Mouse (Mus musculus) hindbrain, embryonic 15.5 days (tissue): ENCODE results near the gene Tnpo1. TPM values are rescaled to one million over a fixed set of nuclear protein-coding genes. Genes with fewer than 3 reads are reported as not detected.
A peak's percentile ranks its signal among the peaks of the same experiment; 100 is the strongest.

Experiments used
- ATAC-seq: fragments of 200-750 bp; cut with Nextera tagmentation; 2 replicates; pipeline ENCODE4 v1.8.0; 2017; ENCODE audit warnings: low read depth, moderate number of reproducible peaks, moderate TSS enrichment; ENCODE audit not compliant: low FRiP score
- H3K27ac ChIP-seq: fragments of 300-500 bp; sonication (generic); replicated peaks from 2 replicates; pipeline ENCODE4 v1.5.1; 2015; ENCODE audit warnings: mild to moderate bottlenecking, inconsistent platforms
- H3K27me3 ChIP-seq: fragments of 300-500 bp; sonication (generic); 2 replicates; pipeline ENCODE4 v1.6.1; 2015; ENCODE audit warnings: control low read depth, inconsistent platforms
- H3K36me3 ChIP-seq: fragments of 300-500 bp; sonication (generic); 2 replicates; pipeline ENCODE4 v1.6.1; 2015; ENCODE audit warnings: control low read depth, inconsistent platforms
- H3K4me1 ChIP-seq: fragments of 300-500 bp; sonication (generic); replicated peaks from 2 replicates; pipeline ENCODE4 v1.6.1; 2015; ENCODE audit warnings: control low read depth, inconsistent platforms
- H3K4me2 ChIP-seq: fragments of 300-500 bp; sonication (generic); 2 replicates; pipeline ENCODE4 v1.6.1; 2015; ENCODE audit warnings: moderate library complexity, mild to moderate bottlenecking, inconsistent platforms
- H3K4me3 ChIP-seq: fragments of 300-500 bp; sonication (generic); 2 replicates; pipeline ENCODE4 v1.5.1; 2015; ENCODE audit warnings: mild to moderate bottlenecking, inconsistent platforms
- H3K9ac ChIP-seq: fragments of 300-500 bp; sonication (generic); 2 replicates; pipeline ENCODE4 v1.6.1; 2015; ENCODE audit warnings: inconsistent platforms
- H3K9me3 ChIP-seq: fragments of 300-500 bp; sonication (generic); 2 replicates; pipeline ENCODE4 v1.6.1; 2016; ENCODE audit warnings: control low read depth, inconsistent platforms
- WGBS: fragments of 180-500 bp; shearing (Covaris S2); methylation state at CpG from one replicate; pipeline ENCODE4 v1.1.7; 2015; 5-methylcytosine and 5-hydroxymethylcytosine counted together
- polyA plus RNA-seq: library from polyadenylated mRNA; unstranded; fragments of >200 nt; fragmentation: Nextera tagmentation; extraction: Ambion mirVana; gene quantifications from 2 replicates; pipeline ENCODE4 v1.2.1, GENCODE M21; 2015

Gene Tnpo1
- polyA plus RNA-seq, 1 experiment from 2014 or later, result 41.9 TPM

- H3K4me2 ChIP-seq, result peak overlapping the region; percentile 13; the same call in 1 of the 2 replicates
- no peak overlapping the region for H3K9ac ChIP-seq
- no peaks in the 10 kb centered on the region for H3K9me3 ChIP-seq
- ATAC-seq, result no peak
- H3K27me3 ChIP-seq, result no peaks in the 10 kb centered on the region
- H3K27ac ChIP-seq, result no peak overlapping the region
- peaks cover 52% of the 10 kb centered on the region for H3K4me1 ChIP-seq
- H3K36me3 ChIP-seq, result no peaks in the 10 kb centered on the region
- WGBS, result 90% methylated on average over 3 of the region's 3 CpGs
- H3K4me3 ChIP-seq, result no peak overlapping the region
Measured at GRCm38 (mm10) chr13:98922806-98923205, 3.4 kb downstream of the Tnpo1 start.

GRCm38 (mm10) chr13:98921276-98921675, 4.9 kb downstream of the Tnpo1 start:
- H3K27ac ChIP-seq, result no peak overlapping the region
- WGBS, result 90% methylated on average over 7 of the region's 7 CpGs
- no peak overlapping the region for H3K4me2 ChIP-seq
- no peaks in the 10 kb centered on the region for H3K36me3 ChIP-seq
- H3K9me3 ChIP-seq, result no peaks in the 10 kb centered on the region
- ATAC-seq, result no peak
- no peak overlapping the region for H3K9ac ChIP-seq
- H3K4me1 ChIP-seq, result peaks cover 47% of the 10 kb centered on the region
- H3K27me3 ChIP-seq, result no peaks in the 10 kb centered on the region
- H3K4me3 ChIP-seq, result no peak overlapping the region

DNA sequence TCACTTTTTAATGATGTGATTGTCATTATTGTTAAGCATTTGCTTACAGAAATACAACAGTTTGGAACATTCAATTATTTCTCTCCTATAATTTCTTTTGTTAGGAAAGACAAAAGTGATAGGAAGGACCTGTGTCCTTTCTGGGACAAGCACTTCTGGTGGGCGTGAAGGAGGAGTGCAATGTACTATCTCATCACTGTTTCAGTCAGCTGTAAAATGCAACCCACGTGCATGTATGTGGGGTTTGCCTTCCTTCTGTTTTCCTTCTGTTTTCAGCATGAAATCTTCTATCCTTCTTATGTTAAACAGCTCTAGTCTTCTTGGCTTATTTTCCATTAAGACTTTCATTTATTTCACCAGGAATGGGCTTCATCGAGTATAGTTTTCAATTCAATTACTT, 5.9 kb downstream of the Tnpo1 start:
- no peaks in the 10 kb centered on the region for H3K36me3 ChIP-seq
- H3K9me3 ChIP-seq, result no peaks in the 10 kb centered on the region
- H3K27ac ChIP-seq, result no peak overlapping the region
- no peak overlapping the region for H3K9ac ChIP-seq
- H3K27me3 ChIP-seq, result no peaks in the 10 kb centered on the region
- no peak overlapping the region for H3K4me2 ChIP-seq
- ATAC-seq, result no peak
- no peak overlapping the region for H3K4me3 ChIP-seq
- WGBS, result 73% methylated on average over 3 of the region's 3 CpGs
- peaks cover 50% of the 10 kb centered on the region for H3K4me1 ChIP-seq

DNA sequence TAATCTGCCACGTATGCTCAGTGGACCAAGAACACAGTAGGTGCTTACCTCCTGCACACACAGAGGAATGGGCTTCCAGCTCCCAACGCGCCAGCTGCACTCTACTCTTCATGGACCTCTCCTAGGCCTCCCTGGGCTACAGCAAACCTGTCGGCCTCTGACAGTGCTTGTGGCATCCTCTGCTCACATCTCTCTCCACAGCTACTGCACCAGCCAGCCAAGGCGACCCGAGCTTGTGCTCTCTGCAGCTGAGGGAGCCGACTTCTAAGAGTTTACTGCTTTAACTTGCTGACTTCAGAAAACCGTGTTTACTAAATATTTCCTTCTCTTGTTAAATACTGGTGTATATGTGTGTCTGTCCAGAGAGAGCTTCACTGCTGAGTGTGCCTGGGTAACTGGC, 6.5 kb downstream of the Tnpo1 start:
- ATAC-seq, result no peak
- Histone ChIP-seq H3K27me3 (no peaks in the 10 kb centered on the region), H3K4me3 (no peak overlapping the region), H3K9ac (no peak overlapping the region), H3K4me2 (no peak overlapping the region), H3K27ac (no peak overlapping the region), H3K36me3 (no peaks in the 10 kb centered on the region), H3K9me3 (no peaks in the 10 kb centered on the region), H3K4me1 (peaks cover 52% of the 10 kb centered on the region)
- 87% methylated on average over 8 of the region's 8 CpGs for WGBS

DNA sequence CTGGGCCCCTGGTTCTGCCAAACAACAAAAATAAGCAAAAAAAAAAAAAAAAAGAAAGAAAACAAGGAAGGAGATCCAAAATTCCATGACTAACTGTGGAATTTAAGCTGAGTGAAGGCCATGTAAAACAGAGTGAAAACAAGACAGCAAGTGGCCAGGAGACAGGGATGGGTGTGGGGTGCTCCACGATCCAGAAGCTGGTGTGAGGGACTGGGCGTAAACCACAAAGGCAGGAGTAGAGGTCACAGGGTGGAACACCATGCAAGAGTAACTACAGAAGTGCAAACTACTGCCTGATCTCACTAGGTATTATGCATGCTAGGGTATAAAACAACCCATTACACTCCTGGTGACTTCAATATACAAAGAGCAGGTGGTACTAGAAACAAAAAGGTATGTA, 8.3 kb downstream of the Tnpo1 start:
- Histone ChIP-seq H3K4me1 (peaks cover 58% of the 10 kb centered on the region), H3K27ac (no peak overlapping the region), H3K9ac (no peak overlapping the region), H3K9me3 (no peaks in the 10 kb centered on the region), H3K27me3 (no peaks in the 10 kb centered on the region), H3K4me3 (no peak overlapping the region), H3K4me2 (no peak overlapping the region), H3K36me3 (no peaks in the 10 kb centered on the region)
- ATAC-seq, result no peak
- 85% methylated on average over 2 of the region's 2 CpGs for WGBS

DNA sequence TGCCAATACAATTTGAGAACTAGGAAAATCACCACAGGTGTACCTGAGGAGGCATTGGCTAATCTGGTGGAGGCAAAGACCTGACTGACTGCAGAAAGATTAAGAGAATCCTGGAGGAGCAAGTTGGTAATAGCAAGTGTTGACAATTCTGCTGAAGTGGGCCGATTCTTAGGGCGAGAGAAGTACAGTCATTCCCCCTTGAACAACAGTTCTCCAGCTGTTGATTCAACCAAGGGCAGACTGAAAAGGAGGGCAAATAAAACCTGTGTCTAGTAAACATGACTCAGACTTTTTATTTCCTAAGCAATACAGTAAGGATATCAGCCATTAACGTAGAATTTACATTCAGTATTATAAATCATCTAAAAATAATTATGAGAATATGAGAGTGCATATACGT, 10.6 kb downstream of the Tnpo1 start:
- Histone ChIP-seq H3K4me3 (no peak overlapping the region), H3K9ac (no peak overlapping the region), H3K4me2 (no peak overlapping the region), H3K36me3 (no peaks in the 10 kb centered on the region), H3K27ac (no peak overlapping the region), H3K4me1 (peaks cover 62% of the 10 kb centered on the region), H3K27me3 (no peaks in the 10 kb centered on the region), H3K9me3 (no peaks in the 10 kb centered on the region)
- no peak for ATAC-seq
- 85% methylated on average over 4 of the region's 4 CpGs for WGBS

GRCm38 (mm10) chr13:98914844-98915212, 11.4 kb downstream of the Tnpo1 start:
- Histone ChIP-seq H3K9ac (no peak overlapping the region), H3K27me3 (no peaks in the 10 kb centered on the region), H3K27ac (no peak overlapping the region; the same call in 1 of the 2 replicates), H3K4me1 (peaks cover 63% of the 10 kb centered on the region), H3K9me3 (no peaks in the 10 kb centered on the region), H3K4me3 (no peak overlapping the region), H3K4me2 (no peak overlapping the region), H3K36me3 (no peaks in the 10 kb centered on the region)
- ATAC-seq, result no peak
- WGBS, result 53% methylated on average over 5 of the region's 5 CpGs

- Histone ChIP-seq H3K9ac (no peak overlapping the region), H3K4me1 (peaks cover 65% of the 10 kb centered on the region), H3K27ac (no peak overlapping the region; the same call in 1 of the 2 replicates), H3K9me3 (no peaks in the 10 kb centered on the region), H3K36me3 (no peaks in the 10 kb centered on the region), H3K4me2 (no peak overlapping the region), H3K27me3 (no peaks in the 10 kb centered on the region), H3K4me3 (no peak overlapping the region)
- WGBS, result 53% methylated on average over 14 of the region's 14 CpGs
- ATAC-seq, result no peak
Measured at GRCm38 (mm10) chr13:98914010-98914843, 12.0 kb downstream of the Tnpo1 start.

GRCm38 (mm10) chr13:98913196-98913595, 13.0 kb downstream of the Tnpo1 start:
- WGBS, result 28% methylated on average over 7 of the region's 7 CpGs
- no peak for ATAC-seq
- Histone ChIP-seq H3K4me1 (peaks cover 65% of the 10 kb centered on the region), H3K36me3 (no peaks in the 10 kb centered on the region), H3K27ac (0 out of 2 replicates have a peak overlapping the region, but pooled peaks have one; percentile 2), H3K4me3 (no peak overlapping the region), H3K9me3 (no peaks in the 10 kb centered on the region), H3K9ac (no peak overlapping the region), H3K4me2 (no peak overlapping the region), H3K27me3 (no peaks in the 10 kb centered on the region)

DNA sequence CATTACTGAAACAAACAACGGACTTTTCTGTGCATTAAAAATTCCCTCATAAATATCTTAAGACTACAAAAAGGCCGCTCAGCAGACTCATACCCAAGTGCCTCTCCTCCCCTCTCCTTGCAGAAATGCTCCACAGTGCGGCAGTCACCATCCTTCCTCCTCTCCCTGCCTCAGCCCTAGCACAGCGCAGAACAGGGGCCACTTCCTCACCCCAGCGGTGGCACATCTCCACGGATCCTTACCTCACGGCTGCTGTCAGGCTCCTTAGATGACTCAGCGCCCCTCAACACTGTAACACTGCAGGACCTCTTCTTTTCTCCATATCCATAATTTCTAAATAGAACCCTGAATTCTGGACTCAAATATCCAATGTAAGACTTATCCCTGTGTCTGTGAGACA, 13.6 kb downstream of the Tnpo1 start:
- Histone ChIP-seq H3K4me2 (no peak overlapping the region), H3K27me3 (no peaks in the 10 kb centered on the region), H3K4me3 (no peak overlapping the region), H3K9ac (no peak overlapping the region), H3K9me3 (no peaks in the 10 kb centered on the region), H3K27ac (no peak overlapping the region), H3K36me3 (no peaks in the 10 kb centered on the region), H3K4me1 (peaks cover 64% of the 10 kb centered on the region)
- ATAC-seq, result peak; percentile 46; the same call in 1 of the 2 replicates
- 63% methylated on average over 8 of the region's 8 CpGs for WGBS

DNA sequence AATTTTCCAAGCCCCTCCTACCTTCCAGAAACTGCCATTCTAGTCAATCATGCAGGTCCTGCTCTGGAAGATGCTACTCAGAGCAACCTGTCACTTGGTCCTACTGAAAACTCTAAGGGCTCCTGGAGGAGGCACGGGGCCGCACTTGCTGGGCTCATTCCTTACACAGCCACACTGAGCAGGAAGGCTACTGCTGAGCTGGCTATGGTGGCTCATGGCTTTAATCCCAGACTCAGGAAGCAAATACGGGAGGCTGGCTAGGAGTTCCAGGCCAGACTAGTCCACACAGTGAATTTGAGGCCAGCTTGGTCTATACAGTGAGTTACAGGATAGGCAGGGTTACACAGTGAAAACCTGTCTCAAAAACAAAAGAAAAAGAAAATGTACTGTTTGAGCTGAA, 15.4 kb downstream of the Tnpo1 start:
- peaks cover 64% of the 10 kb centered on the region for H3K4me1 ChIP-seq
- H3K27me3 ChIP-seq, result no peaks in the 10 kb centered on the region
- no peak overlapping the region for H3K4me3 ChIP-seq
- no peak overlapping the region for H3K27ac ChIP-seq
- no peaks in the 10 kb centered on the region for H3K36me3 ChIP-seq
- ATAC-seq, result no peak
- H3K4me2 ChIP-seq, result no peak overlapping the region
- no peaks in the 10 kb centered on the region for H3K9me3 ChIP-seq
- WGBS, result 71% methylated on average over 3 of the region's 3 CpGs
- H3K9ac ChIP-seq, result no peak overlapping the region

DNA sequence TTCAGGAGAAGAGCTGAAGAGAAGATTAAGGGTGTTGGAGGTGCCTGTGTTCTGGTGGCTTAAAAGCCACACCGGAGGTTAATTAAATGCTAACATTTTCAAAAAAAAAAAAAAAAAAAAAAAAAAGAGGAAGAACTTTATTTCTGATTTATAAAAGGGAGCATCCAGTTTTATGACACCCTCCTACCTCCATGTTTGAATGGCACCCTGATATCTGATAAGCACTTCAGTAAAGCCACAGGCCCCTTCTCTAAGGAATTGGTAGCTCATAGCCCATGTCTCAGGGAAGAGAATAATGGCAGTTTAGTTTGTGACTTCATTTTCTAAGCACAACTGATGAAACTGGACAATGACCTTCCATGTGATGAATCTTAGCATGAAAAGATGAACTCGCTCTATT, 21.6 kb downstream of the Tnpo1 start:
- H3K27me3 ChIP-seq, result no peaks in the 10 kb centered on the region
- WGBS, result 97% methylated on average over 2 of the region's 2 CpGs
- no peak overlapping the region for H3K27ac ChIP-seq
- no peak overlapping the region for H3K4me3 ChIP-seq
- no peaks in the 10 kb centered on the region for H3K9me3 ChIP-seq
- no peak for ATAC-seq
- H3K4me2 ChIP-seq, result no peak overlapping the region
- H3K4me1 ChIP-seq, result peaks cover 6% of the 10 kb centered on the region
- no peak overlapping the region for H3K9ac ChIP-seq
- peaks cover 13% of the 10 kb centered on the region; the same call in 1 of the 2 replicates for H3K36me3 ChIP-seq
